Mouse (Mus musculus): ENCODE measurements around the gene Cyp2u1. TPM values are rescaled to one million over a fixed set of nuclear protein-coding genes. Genes with fewer than 3 reads are reported as not detected.
A peak's percentile ranks its signal among the peaks of the same experiment; 100 is the strongest.

Gene Cyp2u1
- total RNA-seq, 2 experiments from 2014 or later = 0.06 to 0.15 TPM

GRCm38 (mm10) chr3:131263766-131264486 is 39.1 kb downstream of the Cyp2u1 start:
- ATAC-seq (replicated peaks; ENCODE audit: poor library complexity, severe bottlenecking) = no peak

GRCm38 (mm10) chr3:131260418-131260817 is 42.6 kb downstream of the Cyp2u1 start:
- ATAC-seq (replicated peaks; ENCODE audit: poor library complexity, severe bottlenecking) = no peak

GRCm38 (mm10) chr3:131259392-131259965 is 43.5 kb downstream of the Cyp2u1 start:
- ATAC-seq (replicated peaks; ENCODE audit: poor library complexity, severe bottlenecking) = no peak

GRCm38 (mm10) chr3:131258921-131259320 is 44.1 kb downstream of the Cyp2u1 start:
- no peak for ATAC-seq (replicated peaks; ENCODE audit: poor library complexity, severe bottlenecking)

- ATAC-seq (replicated peaks; ENCODE audit: poor library complexity, severe bottlenecking) = no peak
Measured at GRCm38 (mm10) chr3:131255399-131255981, 47.5 kb downstream of the Cyp2u1 start.

- ATAC-seq (replicated peaks; ENCODE audit: poor library complexity, severe bottlenecking) = no peak
Measured at GRCm38 (mm10) chr3:131254991-131255390, 48.0 kb downstream of the Cyp2u1 start.

GRCm38 (mm10) chr3:131251601-131252000 is 51.4 kb downstream of the Cyp2u1 start:
- ATAC-seq (replicated peaks; ENCODE audit: poor library complexity, severe bottlenecking) = no peak

GRCm38 (mm10) chr3:131250978-131251377 is 52.0 kb downstream of the Cyp2u1 start:
- no peak for ATAC-seq (replicated peaks; ENCODE audit: poor library complexity, severe bottlenecking)

GRCm38 (mm10) chr3:131250283-131250682 is 52.7 kb downstream of the Cyp2u1 start:
- no peak for ATAC-seq (replicated peaks; ENCODE audit: poor library complexity, severe bottlenecking)

GRCm38 (mm10) chr3:131248444-131248843 is 54.6 kb downstream of the Cyp2u1 start:
- ATAC-seq (replicated peaks; ENCODE audit: poor library complexity, severe bottlenecking) = no peak

- no peak for ATAC-seq (replicated peaks; ENCODE audit: poor library complexity, severe bottlenecking)
Measured at GRCm38 (mm10) chr3:131247851-131248250, 55.2 kb downstream of the Cyp2u1 start.

GRCm38 (mm10) chr3:131247447-131247846 is 55.6 kb downstream of the Cyp2u1 start:
- ATAC-seq (replicated peaks; ENCODE audit: poor library complexity, severe bottlenecking) = no peak

GRCm38 (mm10) chr3:131246579-131247046 is 56.4 kb downstream of the Cyp2u1 start:
- 0 out of 2 replicates have a peak, but pooled peaks have one; percentile 8 for ATAC-seq (replicated peaks; ENCODE audit: poor library complexity, severe bottlenecking)

- peak; percentile 63 for ATAC-seq (replicated peaks; ENCODE audit: poor library complexity, severe bottlenecking)
Measured at GRCm38 (mm10) chr3:131245766-131246578, 57.1 kb downstream of the Cyp2u1 start.

Other genes starting within 250 kb of the Cyp2u1 start
- gene Lef1, start 192.8 kb downstream of the Cyp2u1 start, total RNA-seq (2014; fragmentation: Nextera tagmentation) = not detected in 2 replicates
- gene Lef1, start 192.8 kb downstream of the Cyp2u1 start, total RNA-seq (2017) = not detected in 2 replicates
- 57.0 and 60.6 TPM in 2 replicates for gene Hadh, start 31.1 kb downstream of the Cyp2u1 start, total RNA-seq (2014; fragmentation: Nextera tagmentation)
- gene Hadh, start 31.1 kb downstream of the Cyp2u1 start, total RNA-seq (2017) = 73.5 and 74.7 TPM in 2 replicates
- gene Sgms2, start 188.2 kb upstream of the Cyp2u1 start, total RNA-seq (2014; fragmentation: Nextera tagmentation) = 35.8 and 38.3 TPM in 2 replicates
- 46.4 and 53.1 TPM in 2 replicates for gene Sgms2, start 188.2 kb upstream of the Cyp2u1 start, total RNA-seq (2017)

Measured in granulocyte monocyte progenitor cell, adult 5-6 weeks (primary cell).